Mouse (Mus musculus): ENCODE data around the gene Neurl3. TPM values are rescaled to one million over a fixed set of nuclear protein-coding genes. Genes with fewer than 3 reads are reported as not detected.

The Neurl3 gene
- polyA plus RNA-seq, 1 experiment: 14.3 TPM

- Histone ChIP-seq H3K4me1 (replicated peaks; ENCODE audit: control insufficient read depth, insufficient read depth, low read length) (peaks cover 5% of the 10 kb centered on the region; the same call in 1 of the 2 replicates), H3K27ac (ENCODE audit: control insufficient read depth, insufficient read depth, low read length) (no peak overlapping the region), H3K27me3 (ENCODE audit: control insufficient read depth, insufficient read depth, low read length) (no peaks in the 10 kb centered on the region), H3K4me3 (ENCODE audit: control insufficient read depth, insufficient read depth, low read length) (no peak overlapping the region), H3K36me3 (ENCODE audit: control insufficient read depth, insufficient read depth, low read length) (peaks cover 24% of the 10 kb centered on the region)
- TF ChIP-seq POLR2A (IDR thresholded peaks at IDR 0.05; ENCODE audit: control insufficient read depth, extremely low read depth, insufficient read depth, low read length, poor library complexity) (no peak), CTCF (IDR thresholded peaks at IDR 0.05; ENCODE audit: borderline replicate concordance, control insufficient read depth, extremely low read depth, insufficient read depth, low read length, poor library complexity) (no peak)
- WGBS: 80% methylated on average over 9 of the region's 9 CpGs
- no peak for DNase-seq
Observed at GRCm38 (mm10) chr1:36235057-36235639, 39.3 kb downstream of the Neurl3 start.

DNA sequence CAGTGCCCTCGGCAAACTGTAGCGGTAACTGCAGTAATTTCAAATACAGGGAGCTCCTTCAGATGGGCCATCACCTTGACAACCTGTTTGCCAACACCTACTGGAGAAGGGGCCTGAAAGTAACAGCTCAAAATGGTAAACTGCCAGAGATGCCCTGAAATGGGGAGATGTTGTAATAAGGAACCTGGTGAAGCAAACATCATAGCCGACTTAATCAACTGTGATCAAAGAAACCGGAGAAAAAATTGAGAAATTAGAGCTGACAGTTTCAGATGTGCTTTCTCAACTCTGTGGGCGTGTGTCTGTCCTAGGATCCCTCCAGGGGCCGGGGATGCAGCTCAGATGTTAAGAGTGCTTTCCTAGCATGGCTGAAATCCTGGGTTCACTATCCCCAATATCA lies 41.3 kb downstream of the Neurl3 start:
- Histone ChIP-seq H3K4me1 (replicated peaks; ENCODE audit: control insufficient read depth, insufficient read depth, low read length) (no peaks in the 10 kb centered on the region), H3K27ac (ENCODE audit: control insufficient read depth, insufficient read depth, low read length) (no peak overlapping the region), H3K36me3 (ENCODE audit: control insufficient read depth, insufficient read depth, low read length) (peaks cover 37% of the 10 kb centered on the region), H3K27me3 (ENCODE audit: control insufficient read depth, insufficient read depth, low read length) (no peaks in the 10 kb centered on the region), H3K4me3 (ENCODE audit: control insufficient read depth, insufficient read depth, low read length) (no peak overlapping the region)
- no peak for DNase-seq
- WGBS: 95% methylated on average over 6 of the region's 6 CpGs
- TF ChIP-seq CTCF (IDR thresholded peaks at IDR 0.05; ENCODE audit: borderline replicate concordance, control insufficient read depth, extremely low read depth, insufficient read depth, low read length, poor library complexity) (no peak), POLR2A (IDR thresholded peaks at IDR 0.05; ENCODE audit: control insufficient read depth, extremely low read depth, insufficient read depth, low read length, poor library complexity) (no peak)

GRCm38 (mm10) chr1:36230919-36231705 lies 43.4 kb downstream of the Neurl3 start:
- TF ChIP-seq POLR2A (IDR thresholded peaks at IDR 0.05; ENCODE audit: control insufficient read depth, extremely low read depth, insufficient read depth, low read length, poor library complexity) (no peak), CTCF (IDR thresholded peaks at IDR 0.05; ENCODE audit: borderline replicate concordance, control insufficient read depth, extremely low read depth, insufficient read depth, low read length, poor library complexity) (no peak)
- DNase-seq: no peak
- WGBS: 85% methylated on average over 7 of the region's 7 CpGs
- H3K27me3 ChIP-seq (ENCODE audit: control insufficient read depth, insufficient read depth, low read length): no peaks in the 10 kb centered on the region
- peaks cover 56% of the 10 kb centered on the region for H3K36me3 ChIP-seq (ENCODE audit: control insufficient read depth, insufficient read depth, low read length)
- H3K4me1 ChIP-seq (replicated peaks; ENCODE audit: control insufficient read depth, insufficient read depth, low read length): no peaks in the 10 kb centered on the region
- no peak overlapping the region for H3K4me3 ChIP-seq (ENCODE audit: control insufficient read depth, insufficient read depth, low read length)
- H3K27ac ChIP-seq (ENCODE audit: control insufficient read depth, insufficient read depth, low read length): no peak overlapping the region

- no peak for TF ChIP-seq CTCF (IDR thresholded peaks at IDR 0.05; ENCODE audit: borderline replicate concordance, control insufficient read depth, extremely low read depth, insufficient read depth, low read length, poor library complexity)
- no peak for TF ChIP-seq POLR2A (IDR thresholded peaks at IDR 0.05; ENCODE audit: control insufficient read depth, extremely low read depth, insufficient read depth, low read length, poor library complexity)
- H3K27me3 ChIP-seq (ENCODE audit: control insufficient read depth, insufficient read depth, low read length): no peaks in the 10 kb centered on the region
- H3K4me3 ChIP-seq (ENCODE audit: control insufficient read depth, insufficient read depth, low read length): no peak overlapping the region
- DNase-seq: no peak
- no peak overlapping the region for H3K27ac ChIP-seq (ENCODE audit: control insufficient read depth, insufficient read depth, low read length)
- no peaks in the 10 kb centered on the region for H3K4me1 ChIP-seq (replicated peaks; ENCODE audit: control insufficient read depth, insufficient read depth, low read length)
- H3K36me3 ChIP-seq (ENCODE audit: control insufficient read depth, insufficient read depth, low read length): peaks cover 63% of the 10 kb centered on the region
- WGBS: 95% methylated on average over 9 of the region's 9 CpGs
Observed at GRCm38 (mm10) chr1:36228461-36228860, 46.0 kb downstream of the Neurl3 start.

- Histone ChIP-seq H3K27ac (ENCODE audit: control insufficient read depth, insufficient read depth, low read length) (no peak overlapping the region), H3K36me3 (ENCODE audit: control insufficient read depth, insufficient read depth, low read length) (peaks cover 67% of the 10 kb centered on the region), H3K4me1 (replicated peaks; ENCODE audit: control insufficient read depth, insufficient read depth, low read length) (no peaks in the 10 kb centered on the region), H3K4me3 (ENCODE audit: control insufficient read depth, insufficient read depth, low read length) (no peak overlapping the region), H3K27me3 (ENCODE audit: control insufficient read depth, insufficient read depth, low read length) (no peaks in the 10 kb centered on the region)
- DNase-seq: no peak
- WGBS: 91% methylated on average over 3 of the region's 3 CpGs
- TF ChIP-seq CTCF (IDR thresholded peaks at IDR 0.05; ENCODE audit: borderline replicate concordance, control insufficient read depth, extremely low read depth, insufficient read depth, low read length, poor library complexity): no peak
- no peak for TF ChIP-seq POLR2A (IDR thresholded peaks at IDR 0.05; ENCODE audit: control insufficient read depth, extremely low read depth, insufficient read depth, low read length, poor library complexity)
Observed at GRCm38 (mm10) chr1:36224648-36225047, 49.8 kb downstream of the Neurl3 start.

Other genes with a start within 250 kb of the Neurl3 start
- gene Hs6st1, start 206.3 kb downstream of the Neurl3 start, polyA plus RNA-seq (2012; rRNA removed): 125 and 128 TPM in 2 replicates
- 31.8 and 33.0 TPM in 2 replicates for gene Uggt1, start 30.0 kb downstream of the Neurl3 start, polyA plus RNA-seq (2012; rRNA removed)
- 51.7 and 57.2 TPM in 2 replicates for gene Arid5a, start 33.1 kb upstream of the Neurl3 start, polyA plus RNA-seq (2012; rRNA removed)
- 96.5 and 103 TPM in 2 replicates for gene Kansl3, start 94.5 kb upstream of the Neurl3 start, polyA plus RNA-seq (2012; rRNA removed)
- 0.04 and 0.08 TPM in 2 replicates for gene Fer1l5, start 97.6 kb upstream of the Neurl3 start, polyA plus RNA-seq (2012; rRNA removed)
- 62.4 and 65.6 TPM in 2 replicates for gene Lman2l, start 170.6 kb upstream of the Neurl3 start, polyA plus RNA-seq (2012; rRNA removed)
- 15.3 and 18.0 TPM in 2 replicates for gene Cnnm4, start 196.9 kb upstream of the Neurl3 start, polyA plus RNA-seq (2012; rRNA removed)
- 51.2 and 59.9 TPM in 2 replicates for gene Cnnm3, start 237.2 kb upstream of the Neurl3 start, polyA plus RNA-seq (2012; rRNA removed)

Data from thymus, adult 2 months (tissue).